Mouse (Mus musculus) lung, adult 18-20 months (tissue): Measurements from ENCODE around the gene Olfr1056.
"Not testable (repeated sequence)": the region's sequence is repeated elsewhere in the genome, so short reads cannot be mapped to it uniquely, and the experiment has no call there.

ENCODE experiments used
- DNase-seq, 2 experiments: peaks; one replicate each; pipeline ENCODE4 v3.0.0; 2022; ENCODE audit warnings: mixed read lengths in 2 of 2

The Olfr1056 gene

GRCm38 (mm10) chr2:86362369-86362768 lies at the start of gene Olfr1056:
TSS of gene Olfr1056 (minus strand) at chr2:86362469.
- DNase-seq = no peak

- no peak for DNase-seq
Measured at GRCm38 (mm10) chr2:86395114-86395513, 32.8 kb upstream of the Olfr1056 start.

- DNase-seq = not testable (repeated sequence)
Measured at GRCm38 (mm10) chr2:86388461-86388860, 26.2 kb upstream of the Olfr1056 start, which contains the start of gene Olfr1058. TSS of gene Olfr1058 (minus strand) at chr2:86388561.

GRCm38 (mm10) chr2:86378293-86378692 lies 16.0 kb upstream of the Olfr1056 start, which contains the start of gene Olfr1057:
TSS of gene Olfr1057 (minus strand) at chr2:86378393.
- no peak for DNase-seq

DNA sequence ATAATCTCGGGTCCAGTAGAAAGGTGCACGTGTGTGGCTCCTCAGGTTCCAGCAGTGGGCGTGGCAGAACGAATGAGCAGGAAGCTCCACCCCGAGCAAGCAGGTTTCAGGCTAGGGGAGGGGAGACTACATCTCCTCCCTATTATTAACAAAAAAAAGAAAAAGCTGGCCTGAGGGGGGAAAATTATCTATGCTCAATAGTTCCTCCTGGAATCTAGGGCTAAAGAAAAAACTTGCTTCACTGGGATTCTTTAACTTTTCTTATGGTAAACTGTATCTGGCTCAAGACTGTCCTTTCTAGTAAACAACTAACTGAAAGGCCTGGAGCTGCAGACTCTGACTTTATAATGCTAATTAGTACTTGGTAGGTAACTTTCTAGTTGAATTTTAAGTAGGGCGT lies 4.1 kb upstream of the Olfr1056 start:
- not testable (repeated sequence) for DNase-seq

GRCm38 (mm10) chr2:86351751-86352150 lies 10.5 kb downstream of the Olfr1056 start:
- DNase-seq = not testable (repeated sequence)

GRCm38 (mm10) chr2:86350184-86350583 lies 12.1 kb downstream of the Olfr1056 start, which contains the start of gene Olfr1055:
TSS of gene Olfr1055 (minus strand) at chr2:86350284.
- DNase-seq = no peak

GRCm38 (mm10) chr2:86335333-86335732 lies 26.9 kb downstream of the Olfr1056 start, which contains the start of gene Olfr1054:
TSS of gene Olfr1054 (minus strand) at chr2:86335433.
- no peak for DNase-seq

DNA sequence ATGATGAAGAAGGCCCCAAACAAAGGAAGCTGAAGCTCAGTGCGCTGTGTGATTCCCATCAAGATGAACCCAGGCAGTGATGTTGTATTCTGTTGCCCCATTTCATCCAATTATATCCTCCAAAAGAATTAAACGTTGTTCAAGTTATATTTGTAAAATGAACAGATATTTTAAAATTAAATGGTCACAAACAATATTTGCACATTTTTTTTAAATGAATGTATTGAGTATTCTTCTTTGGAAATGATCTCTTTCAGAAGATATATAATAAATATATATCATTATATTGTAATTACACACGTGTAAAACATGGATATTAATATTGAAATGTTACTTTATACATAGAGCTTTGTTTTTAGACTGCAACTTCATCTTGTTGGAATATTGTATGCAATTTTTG lies 47.1 kb downstream of the Olfr1056 start, which contains the start of gene Olfr1053:
TSS of gene Olfr1053 (minus strand) at position 101 of the 400 bp plus-strand sequence.
- no peak for DNase-seq
